Mouse (Mus musculus): Measurements from ENCODE around the gene Lep.

The Lep gene

DNA sequence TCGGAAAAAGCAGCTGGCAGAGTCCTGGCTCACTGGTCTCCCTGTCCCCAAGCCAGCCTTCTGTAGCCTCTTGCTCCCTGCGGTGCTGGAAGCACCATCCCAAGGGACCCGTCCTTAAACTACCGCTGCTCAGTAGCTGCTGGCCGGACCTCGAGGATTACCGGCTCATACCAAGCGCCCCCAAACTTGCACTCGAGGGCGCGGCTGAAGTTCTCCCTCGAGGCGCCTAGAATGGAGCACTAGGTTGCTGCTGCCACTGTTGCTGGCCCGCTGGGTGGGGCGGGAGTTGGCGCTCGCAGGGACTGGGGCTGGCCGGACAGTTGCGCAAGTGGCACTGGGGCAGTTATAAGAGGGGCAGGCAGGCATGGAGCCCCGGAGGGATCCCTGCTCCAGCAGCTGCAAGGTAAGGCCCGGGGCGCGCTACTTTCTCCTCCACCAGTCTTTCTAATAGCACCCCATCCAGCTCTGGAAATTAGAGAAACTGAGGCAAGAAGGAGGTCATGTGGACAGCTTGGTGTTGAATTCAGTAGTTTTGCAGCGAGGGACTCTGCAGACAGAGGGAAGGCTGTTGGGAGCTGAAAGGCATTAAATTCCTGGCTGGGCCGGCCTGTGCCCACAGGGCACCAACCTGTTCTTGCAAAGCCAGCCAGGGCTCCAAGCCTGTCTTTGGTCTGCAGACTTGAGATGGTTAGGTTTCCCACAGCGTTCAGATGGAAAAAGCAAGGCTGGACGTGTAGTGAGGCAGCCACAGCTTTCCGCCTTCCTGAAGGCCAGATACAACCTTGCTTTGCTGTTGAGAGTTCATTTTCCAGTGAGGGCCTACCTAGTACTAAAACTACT is at the start of gene Lep:
Gene Lep, plus strand, starts transcription at position 375 of the 840 bp plus-strand sequence.
- DNase-seq (ENCODE audit: low spot score in 2 of 2): no peak

DNA sequence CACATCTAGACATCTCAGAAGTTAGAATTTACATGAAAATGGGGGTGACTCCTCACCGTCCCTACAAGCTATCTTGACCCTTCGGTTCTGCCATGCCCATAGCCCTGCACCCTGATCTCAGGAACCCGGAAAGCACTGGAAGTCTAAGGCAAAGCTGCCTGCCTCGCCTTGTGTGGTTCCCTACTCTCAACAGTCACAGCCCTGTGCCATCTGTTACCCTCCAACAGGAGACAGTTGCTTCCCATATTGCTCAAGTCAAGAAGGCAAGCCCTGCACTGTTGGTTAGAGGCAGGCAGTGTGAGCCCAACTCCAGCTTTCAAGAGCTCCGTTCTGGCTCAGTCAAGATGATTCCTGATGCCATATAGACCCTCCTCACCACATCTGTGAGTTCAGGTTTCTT is 48.4 kb upstream of the Lep start:
- DNase-seq (ENCODE audit: low spot score in 2 of 2): no peak

DNA sequence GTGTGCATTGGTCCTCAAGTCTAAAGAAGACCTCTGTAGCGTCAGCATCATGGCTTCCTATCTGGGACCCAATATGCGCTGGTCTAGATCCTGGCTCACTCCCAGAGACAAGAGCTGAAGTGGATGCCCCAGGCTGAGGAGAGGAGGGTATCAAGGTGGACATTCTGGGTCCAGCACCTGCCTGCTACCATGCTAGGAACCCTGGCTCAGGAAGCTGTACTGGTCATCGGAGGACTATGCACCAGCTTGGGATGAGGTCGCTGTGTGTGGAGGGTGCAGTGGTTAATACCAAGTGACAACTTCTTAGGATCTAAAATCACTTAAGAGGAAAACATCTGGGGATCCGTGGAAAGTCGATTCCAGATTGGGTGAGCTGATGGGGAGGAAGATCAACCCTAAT is 46.8 kb upstream of the Lep start:
- no peak for DNase-seq (ENCODE audit: low spot score in 2 of 2)

GRCm38 (mm10) chr6:29016891-29017412 is 43.1 kb upstream of the Lep start:
- DNase-seq (ENCODE audit: low spot score in 2 of 2): no peak

DNA sequence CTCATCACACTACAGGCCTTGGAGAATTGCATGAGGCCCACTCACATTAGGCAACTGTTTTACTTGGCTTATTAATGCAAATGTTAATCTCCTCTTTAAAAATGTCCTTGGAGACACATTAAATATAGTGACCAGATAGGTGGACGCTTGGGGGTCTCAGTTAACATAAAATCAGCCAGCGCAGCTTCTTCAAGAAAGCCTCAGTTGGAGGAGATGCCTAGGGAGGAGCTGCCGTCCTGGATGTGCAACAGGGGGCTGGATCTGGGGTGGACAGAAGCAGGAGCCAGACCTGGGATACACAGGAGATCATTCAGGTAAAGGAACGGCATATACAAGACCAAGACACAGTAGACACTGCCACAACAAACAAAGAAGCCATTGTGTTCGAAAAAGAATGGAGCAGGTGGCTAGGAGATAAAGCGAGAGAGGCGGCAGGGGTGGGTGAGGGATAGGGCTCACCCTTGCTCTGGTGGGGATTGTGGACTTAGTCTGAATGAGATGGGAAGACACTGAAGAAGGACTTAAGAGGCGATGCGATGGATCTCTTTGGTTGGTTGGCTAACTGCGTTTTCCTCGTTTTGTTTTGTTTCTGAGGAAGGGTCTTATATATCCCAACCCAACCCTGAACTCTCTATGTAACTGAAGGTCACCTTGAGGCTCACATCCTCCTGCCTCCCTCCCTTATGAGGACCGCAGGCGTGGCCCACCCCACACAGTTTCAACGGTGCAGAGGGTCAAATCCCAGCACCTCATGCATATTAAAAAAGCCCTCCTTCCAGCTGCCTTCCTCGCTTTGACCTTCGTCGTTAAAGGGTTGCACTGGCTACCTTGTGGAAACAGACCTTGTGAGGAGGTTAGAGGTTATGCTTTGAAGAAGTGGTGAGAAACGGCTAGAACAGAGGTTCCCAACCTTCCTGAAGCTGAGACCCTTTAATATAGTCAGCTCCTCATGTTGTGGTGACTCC is 40.0 kb upstream of the Lep start:
- DNase-seq (ENCODE audit: low spot score in 2 of 2): no peak

- DNase-seq (ENCODE audit: low spot score in 2 of 2): no peak
Observed at GRCm38 (mm10) chr6:29020937-29021336, 39.1 kb upstream of the Lep start.

GRCm38 (mm10) chr6:29021501-29021900 is 38.5 kb upstream of the Lep start:
- no peak for DNase-seq (ENCODE audit: low spot score in 2 of 2)

GRCm38 (mm10) chr6:29022115-29022514 is 37.9 kb upstream of the Lep start:
- DNase-seq (ENCODE audit: low spot score in 2 of 2): no peak

DNA sequence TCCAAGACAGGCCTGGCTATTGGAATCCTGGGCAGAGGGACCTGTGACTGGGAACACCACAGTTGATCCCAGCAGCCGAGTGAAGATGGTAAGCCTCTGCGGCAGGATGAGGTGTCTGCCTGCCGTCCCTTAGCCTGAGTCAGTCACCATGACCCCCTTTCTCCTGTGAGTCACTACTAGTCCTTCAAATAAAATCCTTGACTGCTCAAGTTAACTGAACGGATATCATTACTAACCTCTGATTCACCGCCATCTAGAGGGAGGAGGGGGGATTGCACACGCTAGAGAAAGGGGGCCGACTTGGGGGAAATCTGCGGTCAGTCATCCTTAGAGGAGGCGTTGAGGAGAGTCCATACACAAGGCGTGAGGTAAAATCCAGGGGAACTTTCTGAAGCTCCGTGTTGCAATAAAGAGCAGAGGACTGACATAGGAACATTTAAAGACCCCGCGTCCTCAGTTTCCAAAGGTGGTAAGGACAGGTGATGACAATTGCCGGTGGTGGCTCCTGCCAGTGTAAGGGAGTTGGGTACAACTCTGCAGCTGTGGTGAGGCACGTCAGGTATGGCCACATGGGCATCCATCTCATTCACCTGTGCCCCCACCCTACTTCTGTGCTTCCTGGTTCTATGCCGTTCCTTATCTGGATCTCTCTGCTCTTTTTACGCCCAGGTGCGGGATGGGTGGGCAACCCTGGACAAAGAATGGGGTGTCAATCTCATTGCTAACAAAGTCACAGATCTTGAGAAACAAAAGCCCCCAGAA is 36.6 kb upstream of the Lep start:
- no peak for DNase-seq (ENCODE audit: low spot score in 2 of 2)

- DNase-seq (ENCODE audit: low spot score in 2 of 2): peak; percentile 35 to 82
Observed at GRCm38 (mm10) chr6:29024000-29024417, 36.0 kb upstream of the Lep start.

- no peak for DNase-seq (ENCODE audit: low spot score in 2 of 2)
Observed at GRCm38 (mm10) chr6:29025796-29026482, 34.1 kb upstream of the Lep start.

GRCm38 (mm10) chr6:29026766-29027165 is 33.3 kb upstream of the Lep start:
- DNase-seq (ENCODE audit: low spot score in 2 of 2): no peak

DNA sequence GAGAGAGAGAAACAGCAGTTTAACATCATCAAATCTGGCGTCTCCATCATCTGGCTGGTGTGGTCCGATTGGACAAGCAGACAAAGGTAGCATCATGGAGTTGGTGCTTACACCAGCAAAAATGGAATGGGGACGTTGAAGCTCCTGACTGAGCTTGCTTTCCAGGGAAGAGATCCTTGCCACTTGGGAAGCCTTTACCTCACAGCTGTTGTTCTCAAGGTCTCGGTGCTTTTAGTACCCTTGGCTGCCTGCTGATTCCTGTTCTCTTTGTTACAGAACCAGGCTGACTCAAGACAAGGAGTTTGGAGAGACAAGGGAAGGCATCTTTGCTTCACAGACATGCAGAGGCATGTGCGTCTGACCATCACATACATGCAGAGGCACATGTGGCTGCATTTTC is 31.9 kb upstream of the Lep start:
- DNase-seq (ENCODE audit: low spot score in 2 of 2): no peak

GRCm38 (mm10) chr6:29029521-29029920 is 30.5 kb upstream of the Lep start:
- no peak for DNase-seq (ENCODE audit: low spot score in 2 of 2)

DNA sequence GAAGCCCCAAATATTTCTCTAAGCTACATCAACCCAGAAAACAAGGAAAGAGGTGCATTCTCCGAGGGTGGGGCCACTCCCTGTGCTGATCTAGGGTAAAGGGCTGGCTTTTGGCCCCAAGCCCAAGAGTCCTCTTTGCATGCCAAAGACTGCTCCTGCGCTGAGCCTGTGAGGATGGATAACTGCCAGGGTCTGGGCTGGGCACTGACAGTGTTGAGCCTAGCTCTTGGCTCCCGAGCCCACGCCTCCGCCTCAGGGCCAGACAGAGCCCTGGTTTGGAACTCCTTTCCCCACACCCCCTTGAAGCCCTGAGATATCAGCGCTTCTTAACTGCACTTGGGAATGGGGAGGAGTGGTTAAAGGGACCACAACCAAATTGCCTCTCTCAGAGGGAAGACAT is 28.8 kb upstream of the Lep start:
- no peak for DNase-seq (ENCODE audit: low spot score in 2 of 2)

GRCm38 (mm10) chr6:29031704-29032310 is 28.2 kb upstream of the Lep start:
- no peak for DNase-seq (ENCODE audit: low spot score in 2 of 2)

- DNase-seq (ENCODE audit: low spot score in 2 of 2): no peak
Observed at GRCm38 (mm10) chr6:29032411-29032810, 27.6 kb upstream of the Lep start.

DNA sequence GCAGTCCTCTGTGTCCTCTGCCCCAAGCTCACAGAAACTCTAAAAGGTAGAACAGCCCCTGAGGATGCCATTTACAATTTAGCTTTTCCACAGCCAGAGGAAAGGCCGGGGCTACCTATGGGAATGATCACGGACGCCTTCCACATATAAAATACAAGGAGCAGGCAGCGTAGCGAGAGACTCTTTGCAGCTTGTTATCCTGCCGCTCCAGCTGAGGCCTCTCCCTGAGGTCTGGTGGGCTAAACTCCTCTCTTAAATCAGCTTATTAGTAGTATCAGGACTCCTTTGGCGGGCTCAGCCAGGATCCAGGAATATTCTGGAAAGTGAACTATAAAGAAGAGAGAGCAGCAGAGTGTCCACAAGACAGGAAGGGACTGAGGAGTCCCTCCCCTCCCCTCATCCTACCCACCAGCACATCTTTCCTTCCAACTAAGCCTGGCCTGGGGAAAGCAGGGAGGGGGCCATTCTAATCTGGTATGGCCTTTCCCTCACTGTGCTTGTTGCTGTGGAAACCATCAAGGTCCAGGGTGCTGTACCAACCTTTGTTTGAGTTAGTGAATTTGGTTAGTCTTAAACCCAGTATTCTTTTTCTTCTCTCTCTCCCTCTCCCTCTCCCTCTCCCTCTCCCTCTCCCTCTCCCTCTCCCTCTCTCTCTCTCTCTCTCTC is 25.9 kb upstream of the Lep start:
- no peak for DNase-seq (ENCODE audit: low spot score in 2 of 2)

DNA sequence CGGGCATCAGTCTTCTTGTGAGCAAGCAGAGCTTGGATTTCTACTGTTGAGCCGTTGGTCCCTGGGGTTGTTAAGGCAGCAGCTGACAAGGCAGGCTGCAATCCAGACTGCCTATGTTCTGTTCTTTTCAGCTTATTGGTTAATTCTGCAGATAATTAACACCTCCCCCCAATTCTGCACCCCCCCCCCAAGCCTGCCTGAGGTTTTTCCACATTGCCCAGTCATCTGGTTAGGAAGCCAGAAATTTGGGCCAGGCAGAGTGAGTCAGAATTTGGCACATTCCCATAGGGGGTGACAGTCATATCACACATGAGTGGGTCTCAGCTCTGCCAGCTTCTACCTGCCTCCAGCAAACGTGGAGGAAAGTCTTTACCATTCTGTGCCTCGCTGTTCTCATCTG is 23.3 kb upstream of the Lep start:
- DNase-seq (ENCODE audit: low spot score in 2 of 2): no peak

GRCm38 (mm10) chr6:29040266-29040665 is 19.8 kb upstream of the Lep start:
- DNase-seq (ENCODE audit: low spot score in 2 of 2): no peak

Data from spleen, postnatal 4 days (tissue).